Mouse (Mus musculus): ENCODE measurements around the gene Cnot6l. TPM values are rescaled to one million over a fixed set of nuclear protein-coding genes. Genes with fewer than 3 reads are reported as not detected.

Cnot6l gene
- polyA plus RNA-seq, 1 experiment from 2014 or later, result 26.0 TPM

- peak overlapping the region; percentile 67 for H3K4me2 ChIP-seq (replicated peaks)
- H3K4me3 ChIP-seq (replicated peaks), result peak overlapping the region; percentile 99
- H3K9me3 ChIP-seq, result no peaks in the 10 kb centered on the region
- no peaks in the 10 kb centered on the region for H3K27me3 ChIP-seq (replicated peaks)
- H3K9ac ChIP-seq, result peak overlapping the region; percentile 99
- H3K36me3 ChIP-seq, result no peaks in the 10 kb centered on the region
- peak overlapping the region; percentile 100 for H3K27ac ChIP-seq
- ATAC-seq, result peak; percentile 16
- WGBS, result under 1% methylated on average over 50 of the region's 50 CpGs
- peaks cover 8% of the 10 kb centered on the region; the same call in 1 of the 2 replicates for H3K4me1 ChIP-seq (replicated peaks)
These were observed 3.3 kb downstream of the Cnot6l start for GRCm38 (mm10) chr5:96160467-96161262.

DNA sequence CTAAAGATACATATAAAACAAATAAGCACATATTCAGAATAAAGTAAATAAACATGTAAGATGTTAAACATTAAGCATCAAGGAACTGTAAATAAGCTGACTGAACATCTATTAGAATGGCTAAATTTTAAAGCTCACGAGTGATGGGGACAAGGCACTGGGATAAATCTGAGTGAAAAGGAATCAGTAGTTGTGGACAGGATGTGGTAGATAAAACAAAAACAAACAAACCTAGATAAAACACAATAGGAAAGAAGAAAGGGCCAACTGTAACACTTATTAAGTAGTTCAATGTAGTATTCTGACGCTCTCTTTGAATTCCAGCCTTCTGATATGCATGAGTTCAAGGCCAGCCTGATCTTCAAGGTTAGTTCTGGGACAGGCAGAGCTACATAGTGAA, 21.6 kb downstream of the Cnot6l start:
- H3K4me2 ChIP-seq (replicated peaks), result no peak overlapping the region
- H3K9ac ChIP-seq, result no peak overlapping the region
- no peak for ATAC-seq
- H3K4me1 ChIP-seq (replicated peaks), result no peaks in the 10 kb centered on the region
- no peaks in the 10 kb centered on the region for H3K27me3 ChIP-seq (replicated peaks)
- H3K4me3 ChIP-seq (replicated peaks), result no peak overlapping the region
- WGBS, result 73% methylated on average over 2 of the region's 2 CpGs
- H3K9me3 ChIP-seq, result no peaks in the 10 kb centered on the region
- H3K36me3 ChIP-seq, result no peaks in the 10 kb centered on the region
- H3K27ac ChIP-seq, result no peak overlapping the region

DNA sequence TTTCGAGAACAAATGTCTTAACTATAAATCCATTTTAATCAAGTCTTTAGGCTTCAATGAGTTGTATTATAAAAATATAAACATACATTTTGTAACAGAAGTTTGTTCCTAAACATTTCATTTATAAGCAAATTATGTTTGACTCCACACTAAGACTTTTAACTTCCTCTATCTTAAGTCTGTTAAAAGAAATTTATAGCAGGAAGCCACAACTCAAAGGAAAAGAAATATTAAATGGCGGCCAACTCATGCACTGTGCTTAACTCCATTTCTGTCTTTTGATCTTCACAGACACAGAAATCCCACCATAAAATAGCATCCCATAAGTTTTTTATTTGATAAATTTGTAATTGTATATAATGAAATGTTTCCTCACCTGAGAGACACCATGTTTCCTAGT, 33.3 kb downstream of the Cnot6l start:
- Histone ChIP-seq H3K27me3 (replicated peaks) (no peaks in the 10 kb centered on the region), H3K4me2 (replicated peaks) (no peak overlapping the region), H3K4me1 (replicated peaks) (0 out of 2 replicates have a peak, but pooled peaks cover 2% of the 10 kb centered on the region), H3K36me3 (no peaks in the 10 kb centered on the region; the same call in 1 of the 2 replicates), H3K9ac (no peak overlapping the region), H3K27ac (no peak overlapping the region), H3K4me3 (replicated peaks) (no peak overlapping the region), H3K9me3 (no peaks in the 10 kb centered on the region)
- no peak for ATAC-seq
- 89% methylated on average over 2 of the region's 2 CpGs for WGBS

- Histone ChIP-seq H3K27me3 (replicated peaks) (no peaks in the 10 kb centered on the region), H3K4me1 (replicated peaks) (no peaks in the 10 kb centered on the region), H3K9me3 (no peaks in the 10 kb centered on the region), H3K36me3 (no peaks in the 10 kb centered on the region; the same call in 1 of the 2 replicates), H3K27ac (no peak overlapping the region), H3K4me2 (replicated peaks) (no peak overlapping the region), H3K4me3 (replicated peaks) (no peak overlapping the region), H3K9ac (no peak overlapping the region)
- ATAC-seq, result no peak
- whole genome bisulfite sequencing, result 79% methylated on average over 1 of the region's 1 CpGs
These were observed 37.1 kb downstream of the Cnot6l start for GRCm38 (mm10) chr5:96126856-96127255.

DNA sequence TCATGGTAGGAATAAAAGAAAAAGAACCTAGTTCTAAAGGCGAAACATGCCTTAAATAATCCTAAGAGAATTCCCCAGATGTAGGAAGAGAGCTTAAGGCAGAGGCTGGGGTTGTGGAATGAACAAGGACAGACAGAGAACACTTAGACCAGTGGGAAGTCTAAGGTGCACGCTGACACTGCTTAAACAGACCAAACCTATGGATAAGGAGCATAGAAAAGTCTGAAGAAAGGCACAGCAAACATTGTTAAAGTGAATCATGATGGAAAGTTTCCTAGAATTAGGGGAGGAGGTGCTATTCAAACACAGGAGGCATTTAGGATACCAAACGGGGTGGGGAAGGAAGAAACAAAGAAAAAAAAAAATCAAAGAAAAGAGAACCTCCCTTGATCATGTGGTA, 49.0 kb downstream of the Cnot6l start:
- Histone ChIP-seq H3K4me1 (replicated peaks) (no peaks in the 10 kb centered on the region), H3K36me3 (no peaks in the 10 kb centered on the region), H3K4me3 (replicated peaks) (no peak overlapping the region), H3K27ac (no peak overlapping the region), H3K4me2 (replicated peaks) (no peak overlapping the region), H3K27me3 (replicated peaks) (no peaks in the 10 kb centered on the region), H3K9ac (no peak overlapping the region), H3K9me3 (no peaks in the 10 kb centered on the region)
- no peak for ATAC-seq
- 68% methylated on average over 3 of the region's 3 CpGs for WGBS

DNA sequence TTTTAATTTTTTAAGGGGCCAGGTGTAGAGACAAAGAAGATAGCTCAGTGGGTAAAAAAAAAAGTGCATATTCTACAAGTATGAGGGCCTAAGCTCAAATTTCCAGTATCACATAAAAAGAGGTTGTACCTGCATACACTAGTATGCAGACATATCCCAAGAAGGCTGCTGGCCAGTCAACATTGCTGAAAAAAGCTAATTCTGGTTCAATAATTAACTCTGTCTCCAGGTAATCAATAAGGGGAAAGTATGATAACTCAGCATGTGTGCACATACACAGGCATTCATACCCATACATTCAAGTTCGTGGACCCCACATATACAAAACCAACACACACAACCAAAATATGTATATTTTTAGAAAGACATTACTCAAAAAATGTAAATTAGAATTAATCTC, 59.3 kb downstream of the Cnot6l start:
- no peak for ATAC-seq
- H3K27ac ChIP-seq, result no peak overlapping the region
- no peak overlapping the region for H3K4me3 ChIP-seq (replicated peaks)
- no peaks in the 10 kb centered on the region for H3K4me1 ChIP-seq (replicated peaks)
- no peaks in the 10 kb centered on the region for H3K27me3 ChIP-seq (replicated peaks)
- H3K9ac ChIP-seq, result no peak overlapping the region
- H3K36me3 ChIP-seq, result no peaks in the 10 kb centered on the region
- no peak overlapping the region for H3K4me2 ChIP-seq (replicated peaks)
- no peaks in the 10 kb centered on the region for H3K9me3 ChIP-seq
- WGBS, result 74% methylated on average over 1 of the region's 1 CpGs

DNA sequence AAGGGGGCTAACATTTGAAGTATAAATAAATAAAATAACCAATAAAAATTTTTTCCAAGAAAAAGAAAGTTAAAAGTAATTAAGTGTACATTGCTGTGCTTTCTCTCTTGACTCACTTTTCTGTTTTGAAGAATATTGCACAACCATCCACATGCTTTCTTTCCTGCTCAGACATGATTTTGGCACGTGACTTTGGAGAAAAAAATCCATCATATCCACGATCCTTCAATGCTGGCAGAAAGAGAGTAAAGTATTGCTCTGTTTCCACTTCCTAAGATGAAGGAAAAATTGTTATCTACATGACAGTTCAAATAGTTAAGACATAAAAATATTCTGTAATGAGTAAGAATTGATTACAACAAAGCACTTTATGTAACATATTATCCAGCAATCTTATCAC, 72.5 kb downstream of the Cnot6l start:
- 90% methylated on average over 2 of the region's 2 CpGs for WGBS
- no peak overlapping the region for H3K4me3 ChIP-seq (replicated peaks)
- no peak overlapping the region for H3K27ac ChIP-seq
- no peak overlapping the region for H3K9ac ChIP-seq
- H3K9me3 ChIP-seq, result no peaks in the 10 kb centered on the region
- H3K4me2 ChIP-seq (replicated peaks), result no peak overlapping the region
- no peaks in the 10 kb centered on the region for H3K27me3 ChIP-seq (replicated peaks)
- no peaks in the 10 kb centered on the region for H3K36me3 ChIP-seq
- ATAC-seq, result no peak
- no peaks in the 10 kb centered on the region for H3K4me1 ChIP-seq (replicated peaks)

- no peak for ATAC-seq
- H3K4me1 ChIP-seq (replicated peaks), result no peaks in the 10 kb centered on the region
- no peak overlapping the region for H3K27ac ChIP-seq
- no peak overlapping the region for H3K4me2 ChIP-seq (replicated peaks)
- H3K9ac ChIP-seq, result no peak overlapping the region
- H3K9me3 ChIP-seq, result no peaks in the 10 kb centered on the region
- no peaks in the 10 kb centered on the region for H3K27me3 ChIP-seq (replicated peaks)
- H3K36me3 ChIP-seq, result no peaks in the 10 kb centered on the region
- no peak overlapping the region for H3K4me3 ChIP-seq (replicated peaks)
These were observed 78.6 kb downstream of the Cnot6l start for GRCm38 (mm10) chr5:96085324-96085723.

- no peak for ATAC-seq
- Histone ChIP-seq H3K9ac (no peak overlapping the region), H3K4me3 (replicated peaks) (no peak overlapping the region), H3K9me3 (no peaks in the 10 kb centered on the region), H3K36me3 (no peaks in the 10 kb centered on the region; the same call in 1 of the 2 replicates), H3K4me2 (replicated peaks) (no peak overlapping the region), H3K27me3 (replicated peaks) (no peaks in the 10 kb centered on the region), H3K4me1 (replicated peaks) (no peaks in the 10 kb centered on the region), H3K27ac (no peak overlapping the region)
- WGBS, result 71% methylated on average over 1 of the region's 1 CpGs
These were observed 84.9 kb downstream of the Cnot6l start for GRCm38 (mm10) chr5:96079026-96079425.

DNA sequence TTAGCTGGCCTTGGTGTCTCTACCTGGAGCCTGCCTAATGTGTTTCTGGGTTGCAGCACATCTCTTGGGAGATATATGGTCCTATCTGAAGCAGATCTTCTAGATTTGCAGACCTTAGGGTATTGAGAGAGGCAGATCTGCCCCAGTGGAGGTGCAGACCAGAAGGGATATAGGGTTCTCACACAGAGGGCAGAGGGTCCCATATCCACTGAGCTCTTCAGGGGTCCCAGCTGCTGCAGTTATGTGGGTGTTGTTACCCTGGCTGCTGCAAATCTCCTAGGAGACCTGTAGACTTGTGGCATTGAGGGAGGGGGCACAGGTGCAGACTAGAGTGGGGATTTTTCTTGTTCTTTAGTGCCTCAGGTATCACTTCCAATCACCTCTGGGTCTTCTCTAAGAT, 98.4 kb downstream of the Cnot6l start:
- ATAC-seq, result no peak
- H3K9me3 ChIP-seq, result no peaks in the 10 kb centered on the region
- no peak overlapping the region for H3K4me2 ChIP-seq (replicated peaks)
- no peaks in the 10 kb centered on the region for H3K36me3 ChIP-seq
- H3K27me3 ChIP-seq (replicated peaks), result no peaks in the 10 kb centered on the region
- no peaks in the 10 kb centered on the region for H3K4me1 ChIP-seq (replicated peaks)
- H3K27ac ChIP-seq, result no peak overlapping the region
- H3K4me3 ChIP-seq (replicated peaks), result no peak overlapping the region
- H3K9ac ChIP-seq, result no peak overlapping the region

GRCm38 (mm10) chr5:96042492-96042891, 121.5 kb downstream of the Cnot6l start:
- WGBS, result 78% methylated on average over 3 of the region's 3 CpGs
- Histone ChIP-seq H3K27me3 (replicated peaks) (no peaks in the 10 kb centered on the region), H3K4me2 (replicated peaks) (no peak overlapping the region), H3K9me3 (no peaks in the 10 kb centered on the region), H3K9ac (no peak overlapping the region), H3K4me3 (replicated peaks) (no peak overlapping the region), H3K4me1 (replicated peaks) (no peaks in the 10 kb centered on the region), H3K27ac (no peak overlapping the region), H3K36me3 (no peaks in the 10 kb centered on the region)
- ATAC-seq, result peak; percentile 72

DNA sequence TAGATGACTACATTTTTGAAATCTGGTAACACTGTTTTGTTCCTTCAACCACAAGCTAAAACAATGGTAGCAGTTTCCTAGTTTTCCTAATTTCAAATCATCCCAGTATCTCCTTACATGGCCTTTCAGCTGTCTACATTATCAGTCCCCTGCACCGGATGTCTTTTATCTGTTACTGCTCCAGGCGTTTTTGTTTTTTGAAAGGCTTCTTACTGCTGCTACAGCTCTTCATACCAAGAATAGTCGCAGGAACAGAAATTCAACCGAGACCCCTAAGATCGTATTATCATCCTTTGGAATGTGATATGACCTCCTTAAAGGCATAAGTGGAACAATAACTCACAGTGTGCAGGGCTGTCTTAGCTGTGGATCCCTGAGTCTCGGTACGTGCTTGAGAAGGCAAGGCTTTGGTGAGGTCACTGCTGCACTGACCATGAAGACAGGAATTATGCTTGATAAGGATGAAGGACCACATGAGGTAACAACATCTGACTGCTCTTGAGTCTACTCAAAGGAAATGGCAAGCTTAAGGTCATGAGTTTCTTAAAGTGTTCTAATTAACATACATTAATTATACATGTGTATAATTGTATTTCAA, 122.4 kb downstream of the Cnot6l start:
- no peak for ATAC-seq
- Histone ChIP-seq H3K9ac (no peak overlapping the region), H3K27me3 (replicated peaks) (no peaks in the 10 kb centered on the region), H3K36me3 (no peaks in the 10 kb centered on the region), H3K9me3 (no peaks in the 10 kb centered on the region), H3K27ac (no peak overlapping the region), H3K4me2 (replicated peaks) (no peak overlapping the region), H3K4me1 (replicated peaks) (no peaks in the 10 kb centered on the region), H3K4me3 (replicated peaks) (no peak overlapping the region)
- WGBS, result 49% methylated on average over 7 of the region's 7 CpGs
